Mouse (Mus musculus): ENCODE measurements around the gene CN725425. TPM values are rescaled to one million over a fixed set of nuclear protein-coding genes. Genes with fewer than 3 reads are reported as not detected.

The CN725425 gene
- polyA plus RNA-seq, 1 experiment from 2014 or later = not detected

DNA sequence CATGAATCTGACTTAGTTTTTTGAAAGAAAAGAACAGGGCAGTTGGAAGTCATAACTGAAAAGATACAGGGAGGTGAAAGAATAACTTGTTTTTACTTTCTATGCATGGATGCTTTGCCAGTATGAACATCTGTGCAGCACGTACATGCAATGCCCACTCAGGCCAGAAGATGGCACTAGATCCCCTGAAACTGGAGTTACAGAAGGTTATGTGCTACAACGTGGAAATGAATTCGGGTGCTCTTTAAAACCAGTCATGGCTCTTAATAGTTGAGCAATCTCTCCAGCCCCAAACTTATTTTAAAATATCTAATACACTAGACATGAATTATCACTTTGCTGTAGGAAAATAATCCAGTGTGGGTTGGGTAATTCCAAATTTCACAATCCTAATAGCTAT, 102.1 kb downstream of the CN725425 start:
- Histone ChIP-seq H3K9me3 (replicated peaks) (no peaks in the 10 kb centered on the region), H3K4me1 (no peaks in the 10 kb centered on the region), H3K27ac (no peak overlapping the region), H3K36me3 (no peaks in the 10 kb centered on the region), H3K27me3 (ENCODE audit: low read depth, poor library complexity, severe bottlenecking) (no peaks in the 10 kb centered on the region), H3K4me3 (no peak overlapping the region)
- DNase-seq (ENCODE audit: low spot score) = peak; percentile 87
- WGBS = 15% methylated on average over 3 of the region's 3 CpGs

DNA sequence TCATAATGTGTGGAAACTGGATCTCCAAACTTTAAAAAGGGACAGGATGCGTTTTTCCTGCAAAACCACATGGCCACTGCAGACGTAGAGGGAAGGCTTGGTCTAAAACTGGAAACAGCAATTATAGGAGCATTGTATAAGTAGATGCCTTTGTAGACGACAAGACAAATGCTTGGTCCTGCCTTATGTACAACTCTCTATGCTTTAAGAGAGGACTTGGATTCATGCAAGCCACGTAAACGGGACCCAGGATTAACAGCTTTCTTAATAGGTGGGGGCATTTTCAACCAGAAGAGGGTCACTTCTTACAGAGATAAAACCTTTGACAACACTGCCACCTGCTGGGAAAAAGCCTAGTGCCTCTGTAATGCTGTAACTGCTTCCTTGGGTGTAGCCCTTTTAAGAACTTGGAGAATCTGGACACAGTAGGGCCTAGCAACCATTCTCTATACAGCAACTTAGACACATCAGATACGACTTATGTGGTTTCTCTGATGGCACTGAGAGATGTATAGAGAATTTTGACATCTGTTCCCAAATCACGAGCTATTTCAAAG, 105.1 kb downstream of the CN725425 start:
- Histone ChIP-seq H3K27me3 (ENCODE audit: low read depth, poor library complexity, severe bottlenecking) (no peaks in the 10 kb centered on the region), H3K9me3 (replicated peaks) (no peaks in the 10 kb centered on the region), H3K4me3 (no peak overlapping the region), H3K4me1 (no peaks in the 10 kb centered on the region), H3K36me3 (no peaks in the 10 kb centered on the region), H3K27ac (no peak overlapping the region)
- WGBS = 53% methylated on average over 7 of the region's 7 CpGs
- DNase-seq (ENCODE audit: low spot score) = peak; percentile 41

Other genes with a start within 250 kb of the CN725425 start
- gene Kif21a, start 149.5 kb upstream of the CN725425 start, polyA plus RNA-seq (2016; fragmentation: Nextera tagmentation; extraction: Ambion mirVana) = 2.1 and 3.1 TPM in 2 replicates
- gene Abcd2, start 7.7 kb upstream of the CN725425 start, polyA plus RNA-seq (2016; fragmentation: Nextera tagmentation; extraction: Ambion mirVana) = 2.1 and 3.2 TPM in 2 replicates

Measured in limb, embryonic 10.5 days (tissue).